Mouse (Mus musculus): ENCODE results near the gene Dnaja2.

- no peak for TF ChIP-seq POLR2A (IDR thresholded peaks at IDR 0.05; ENCODE audit: low read depth, low read length)
- no peak for TF ChIP-seq CTCF (IDR thresholded peaks at IDR 0.05; ENCODE audit: borderline replicate concordance, insufficient read depth, low read length)
These were observed 40.2 kb upstream of the Dnaja2 start for GRCm38 (mm10) chr8:85595391-85595790.
